Mouse (Mus musculus) hindbrain, embryonic 10.5 days (tissue): ENCODE measurements around the gene Tfeb. TPM values are rescaled to one million over a fixed set of nuclear protein-coding genes. Genes with fewer than 3 reads are reported as not detected.

Source experiments
- DNase-seq: peaks from one replicate; pipeline ENCODE4 v3.0.0-alpha.2; 2017; ENCODE audit warnings: low spot score
- H3K27ac ChIP-seq: fragments of 300-500 bp; sonication (generic); 2 replicates; pipeline ENCODE4 v1.5.1; 2016; ENCODE audit warnings: mild to moderate bottlenecking, moderate library complexity
- H3K27me3 ChIP-seq: fragments of 300-500 bp; sonication (generic); 2 replicates; pipeline ENCODE4 v1.6.1; 2016; ENCODE audit warnings: mild to moderate bottlenecking; ENCODE audit not compliant: poor library complexity, insufficient read depth, severe bottlenecking
- H3K36me3 ChIP-seq: fragments of 300-500 bp; sonication (generic); 2 replicates; pipeline ENCODE4 v1.6.1; 2016; ENCODE audit warnings: mild to moderate bottlenecking, moderate library complexity
- H3K4me1 ChIP-seq: fragments of 300-500 bp; sonication (generic); replicated peaks from 2 replicates; pipeline ENCODE4 v1.6.1; 2016; ENCODE audit warnings: mild to moderate bottlenecking
- H3K4me3 ChIP-seq: fragments of 300-500 bp; sonication (generic); 2 replicates; pipeline ENCODE4 v1.5.1; 2016; ENCODE audit warnings: mild to moderate bottlenecking, moderate library complexity
- H3K9me3 ChIP-seq: fragments of 300-500 bp; sonication (generic); 2 replicates; pipeline ENCODE4 v1.6.1; 2016; ENCODE audit warnings: mild to moderate bottlenecking, moderate library complexity
- WGBS: fragments of 180-500 bp; shearing (Covaris S2); methylation state at CpG from one replicate; pipeline ENCODE4 v1.1.7; 2016; 5-methylcytosine and 5-hydroxymethylcytosine counted together
- polyA plus RNA-seq: library from polyadenylated mRNA; unstranded; fragments of >200 nt; fragmentation: Nextera tagmentation; extraction: Ambion mirVana; gene quantifications from 2 replicates; pipeline ENCODE4 v1.2.1, GENCODE M21; 2016

Gene Tfeb
- polyA plus RNA-seq, 1 experiment from 2014 or later = 3.7 TPM

GRCm38 (mm10) chr17:47788996-47789395 is 52.2 kb downstream of the Tfeb start:
- H3K27ac ChIP-seq = peak overlapping the region; percentile 76
- WGBS = 61% methylated on average over 6 of the region's 6 CpGs
- H3K36me3 ChIP-seq = no peaks in the 10 kb centered on the region
- no peak overlapping the region for H3K4me3 ChIP-seq
- no peaks in the 10 kb centered on the region for H3K9me3 ChIP-seq
- H3K4me1 ChIP-seq = peaks cover 85% of the 10 kb centered on the region
- H3K27me3 ChIP-seq = peaks cover 34% of the 10 kb centered on the region
- DNase-seq = peak; percentile 54

DNA sequence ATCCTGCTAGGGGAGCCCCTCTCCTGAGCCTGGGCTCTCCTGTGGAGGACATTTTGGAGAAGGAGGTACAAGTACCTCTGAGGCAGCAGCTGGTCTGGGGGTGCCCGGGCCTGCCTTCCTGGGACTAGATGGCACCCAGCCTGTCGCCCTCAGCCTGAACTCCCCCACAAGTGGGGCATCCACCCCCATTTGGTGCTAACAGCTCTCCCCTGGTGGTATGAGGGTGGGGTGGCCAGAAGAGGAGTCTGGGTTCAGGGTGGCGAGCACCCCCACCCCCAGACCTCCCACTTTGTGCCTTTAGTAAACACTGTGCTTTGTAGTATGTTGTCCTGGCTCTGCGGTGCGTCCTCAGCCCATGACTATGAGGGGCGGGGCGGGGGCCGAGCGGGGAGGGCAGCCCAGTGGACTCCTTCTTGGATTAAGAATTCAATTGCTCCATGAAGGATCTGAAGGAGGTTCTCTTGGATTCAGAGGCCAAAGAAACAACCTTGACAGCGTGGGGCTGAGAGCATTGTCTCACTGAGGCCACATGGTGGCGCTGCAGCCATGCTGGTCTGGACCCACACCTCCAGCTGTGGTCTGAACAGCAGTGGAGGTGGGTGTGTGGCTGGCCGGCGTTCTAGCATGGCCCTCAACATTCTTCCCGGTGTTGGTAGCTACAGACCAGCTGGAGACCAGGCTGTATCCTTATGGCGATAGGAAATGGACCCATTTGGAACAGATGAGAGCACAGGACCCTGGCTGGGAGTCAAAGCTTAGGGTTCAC is 55.5 kb downstream of the Tfeb start:
- peak overlapping the region; percentile 19 for H3K27ac ChIP-seq
- H3K4me3 ChIP-seq = no peak overlapping the region
- WGBS = 21% methylated on average over 15 of the region's 15 CpGs
- peak; percentile 85 for DNase-seq
- H3K4me1 ChIP-seq = peaks cover 77% of the 10 kb centered on the region
- peaks cover 20% of the 10 kb centered on the region for H3K27me3 ChIP-seq
- H3K9me3 ChIP-seq = no peaks in the 10 kb centered on the region
- H3K36me3 ChIP-seq = no peaks in the 10 kb centered on the region

- no peaks in the 10 kb centered on the region for H3K36me3 ChIP-seq
- 13% methylated on average over 9 of the region's 9 CpGs for WGBS
- H3K27ac ChIP-seq = peak overlapping the region; percentile 47; the same call in 1 of the 2 replicates
- peaks cover 66% of the 10 kb centered on the region for H3K4me1 ChIP-seq
- no peaks in the 10 kb centered on the region for H3K9me3 ChIP-seq
- H3K27me3 ChIP-seq = peaks cover 11% of the 10 kb centered on the region; the same call in 1 of the 2 replicates
- H3K4me3 ChIP-seq = no peak overlapping the region
- DNase-seq = peak; percentile 89
Observed at GRCm38 (mm10) chr17:47793377-47793776, 56.5 kb downstream of the Tfeb start.

GRCm38 (mm10) chr17:47795446-47795845 is 58.6 kb downstream of the Tfeb start:
- no peaks in the 10 kb centered on the region for H3K9me3 ChIP-seq
- peak; percentile 74 for DNase-seq
- H3K4me3 ChIP-seq = no peak overlapping the region
- peak overlapping the region; percentile 75 for H3K27ac ChIP-seq
- no peaks in the 10 kb centered on the region for H3K36me3 ChIP-seq
- H3K27me3 ChIP-seq = peaks cover 11% of the 10 kb centered on the region; the same call in 1 of the 2 replicates
- 43% methylated on average over 3 of the region's 3 CpGs for WGBS
- peaks cover 53% of the 10 kb centered on the region for H3K4me1 ChIP-seq

DNA sequence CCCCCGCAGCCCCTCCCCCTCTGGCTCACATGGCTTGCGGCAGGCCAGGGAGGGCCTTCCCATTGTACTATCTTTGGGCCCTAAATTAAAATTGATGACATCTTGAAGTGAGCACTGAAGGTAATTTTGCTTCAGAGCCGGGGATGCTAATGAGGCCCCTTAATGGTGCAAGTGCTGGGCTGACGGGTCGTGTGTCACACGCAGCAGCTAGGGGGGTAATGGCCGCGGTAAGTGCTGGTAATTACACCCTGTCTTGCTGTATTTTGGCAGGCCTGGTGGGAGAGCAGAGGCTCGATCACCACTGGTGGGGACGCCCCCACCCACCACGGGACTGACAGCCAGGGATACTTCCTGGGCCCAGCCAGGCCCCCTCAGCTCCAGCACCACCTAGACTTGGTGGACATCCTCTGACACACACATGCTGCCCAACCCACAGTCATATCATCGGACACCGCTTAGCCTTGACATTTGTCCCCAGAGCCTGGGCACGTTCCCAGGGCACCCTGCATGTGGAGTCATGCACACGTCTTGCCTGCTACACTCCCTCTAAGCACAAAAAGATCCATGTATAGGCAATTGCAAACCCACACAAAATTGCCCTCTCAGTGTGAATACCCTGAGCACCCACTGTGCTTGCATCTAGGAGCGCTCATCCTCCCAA is 59.5 kb downstream of the Tfeb start:
- peaks cover 50% of the 10 kb centered on the region for H3K4me1 ChIP-seq
- WGBS = 56% methylated on average over 16 of the region's 16 CpGs
- no peaks in the 10 kb centered on the region for H3K9me3 ChIP-seq
- H3K27me3 ChIP-seq = peaks cover 6% of the 10 kb centered on the region; the same call in 1 of the 2 replicates
- DNase-seq = peak; percentile 29
- H3K36me3 ChIP-seq = no peaks in the 10 kb centered on the region
- H3K27ac ChIP-seq = peak overlapping the region; percentile 75
- no peak overlapping the region for H3K4me3 ChIP-seq

DNA sequence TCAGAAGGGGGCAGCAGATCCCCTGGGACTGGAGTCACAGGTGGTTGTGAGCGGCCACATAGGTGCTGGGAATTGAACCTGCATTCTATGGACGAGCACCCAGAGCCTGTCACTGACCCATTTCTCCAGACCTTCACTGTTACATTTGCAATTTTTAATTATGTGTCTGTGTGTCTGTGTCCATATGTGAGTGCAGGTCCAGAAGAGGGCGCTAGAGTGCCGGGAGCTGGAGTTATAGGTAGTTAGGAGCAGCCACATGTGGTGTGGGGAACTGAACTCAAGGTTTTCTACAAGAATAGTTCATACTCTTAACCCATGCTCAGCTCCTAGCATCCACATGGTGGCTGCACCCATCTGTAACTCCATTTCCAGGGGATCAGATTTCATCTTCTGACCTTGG is 60.1 kb downstream of the Tfeb start:
- no peaks in the 10 kb centered on the region for H3K9me3 ChIP-seq
- no peak for DNase-seq
- no peaks in the 10 kb centered on the region for H3K27me3 ChIP-seq
- H3K4me3 ChIP-seq = no peak overlapping the region
- no peak overlapping the region for H3K27ac ChIP-seq
- peaks cover 48% of the 10 kb centered on the region for H3K4me1 ChIP-seq
- WGBS = 69% methylated on average over 4 of the region's 4 CpGs
- H3K36me3 ChIP-seq = no peaks in the 10 kb centered on the region

DNA sequence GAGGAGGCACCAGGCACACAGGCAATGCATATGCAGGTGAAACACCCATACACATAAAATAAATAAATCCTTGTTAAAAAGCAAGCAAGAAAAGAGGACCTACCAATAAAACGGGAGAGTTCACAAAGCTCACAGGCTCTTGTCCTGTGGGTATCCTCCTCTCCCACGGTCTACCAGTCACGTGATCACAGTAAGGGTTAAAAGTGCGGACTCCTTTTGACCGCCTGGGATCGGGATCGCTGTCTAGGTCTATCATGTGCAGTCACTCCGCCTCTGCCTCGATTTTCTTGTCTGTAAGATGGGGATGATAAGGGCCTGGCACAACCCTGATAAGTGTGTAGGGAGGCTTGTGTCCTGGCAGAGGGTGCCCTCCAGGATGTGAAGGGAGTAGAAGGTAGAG is 60.6 kb downstream of the Tfeb start:
- no peaks in the 10 kb centered on the region for H3K27me3 ChIP-seq
- H3K9me3 ChIP-seq = no peaks in the 10 kb centered on the region
- peaks cover 48% of the 10 kb centered on the region for H3K4me1 ChIP-seq
- WGBS = 76% methylated on average over 9 of the region's 9 CpGs
- no peak for DNase-seq
- H3K36me3 ChIP-seq = no peaks in the 10 kb centered on the region
- no peak overlapping the region for H3K4me3 ChIP-seq
- H3K27ac ChIP-seq = no peak overlapping the region

GRCm38 (mm10) chr17:47802806-47803205 is 66.0 kb downstream of the Tfeb start:
- peak; percentile 30 for DNase-seq

DNA sequence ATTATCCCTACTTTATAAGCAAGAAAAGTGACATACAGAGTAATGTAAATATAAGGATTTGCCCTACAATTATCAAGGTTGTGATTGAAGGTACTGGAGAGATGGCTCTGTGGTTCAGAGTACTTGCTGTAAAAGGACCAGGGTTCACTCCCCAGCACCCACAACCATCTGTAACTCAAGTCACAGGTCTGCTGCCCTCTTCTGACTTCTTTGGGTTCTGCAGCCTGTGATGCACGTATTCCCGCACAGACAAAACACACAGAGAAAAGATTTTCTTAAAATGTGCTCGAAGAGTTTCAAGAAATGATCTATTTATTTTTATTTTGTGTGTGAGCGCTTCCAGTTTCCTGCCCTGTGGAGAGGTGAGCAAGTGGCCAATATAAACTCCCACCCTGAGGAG is 66.8 kb downstream of the Tfeb start:
- Histone ChIP-seq H3K27me3 (no peaks in the 10 kb centered on the region), H3K9me3 (no peaks in the 10 kb centered on the region), H3K4me1 (peaks cover 38% of the 10 kb centered on the region), H3K36me3 (no peaks in the 10 kb centered on the region), H3K27ac (no peak overlapping the region), H3K4me3 (no peak overlapping the region)
- DNase-seq = no peak
- 93% methylated on average over 4 of the region's 4 CpGs for WGBS

More at GRCm38 (mm10) chr17:47802806-47803205, 66.0 kb downstream of the Tfeb start:
- WGBS = 13% methylated on average over 8 of the region's 8 CpGs
- no peaks in the 10 kb centered on the region for H3K9me3 ChIP-seq
- H3K27me3 ChIP-seq = no peaks in the 10 kb centered on the region
- H3K4me3 ChIP-seq = no peak overlapping the region
- H3K36me3 ChIP-seq = no peaks in the 10 kb centered on the region
- peak overlapping the region; percentile 54 for H3K27ac ChIP-seq
- H3K4me1 ChIP-seq = peaks cover 38% of the 10 kb centered on the region

GRCm38 (mm10) chr17:47805047-47805835 is 68.4 kb downstream of the Tfeb start:
- Histone ChIP-seq H3K27me3 (no peaks in the 10 kb centered on the region), H3K4me1 (peaks cover 43% of the 10 kb centered on the region), H3K4me3 (no peak overlapping the region), H3K27ac (peak overlapping the region; percentile 64), H3K9me3 (no peaks in the 10 kb centered on the region), H3K36me3 (no peaks in the 10 kb centered on the region)
- 30% methylated on average over 13 of the region's 13 CpGs for WGBS
- peak; percentile 59 for DNase-seq

GRCm38 (mm10) chr17:47806230-47806629 is 69.4 kb downstream of the Tfeb start:
- no peaks in the 10 kb centered on the region for H3K36me3 ChIP-seq
- H3K27me3 ChIP-seq = no peaks in the 10 kb centered on the region
- H3K4me1 ChIP-seq = peaks cover 46% of the 10 kb centered on the region
- no peaks in the 10 kb centered on the region for H3K9me3 ChIP-seq
- DNase-seq = no peak
- H3K4me3 ChIP-seq = no peak overlapping the region
- WGBS = 59% methylated on average over 9 of the region's 9 CpGs
- H3K27ac ChIP-seq = peak overlapping the region; percentile 64; the same call in 1 of the 2 replicates

DNA sequence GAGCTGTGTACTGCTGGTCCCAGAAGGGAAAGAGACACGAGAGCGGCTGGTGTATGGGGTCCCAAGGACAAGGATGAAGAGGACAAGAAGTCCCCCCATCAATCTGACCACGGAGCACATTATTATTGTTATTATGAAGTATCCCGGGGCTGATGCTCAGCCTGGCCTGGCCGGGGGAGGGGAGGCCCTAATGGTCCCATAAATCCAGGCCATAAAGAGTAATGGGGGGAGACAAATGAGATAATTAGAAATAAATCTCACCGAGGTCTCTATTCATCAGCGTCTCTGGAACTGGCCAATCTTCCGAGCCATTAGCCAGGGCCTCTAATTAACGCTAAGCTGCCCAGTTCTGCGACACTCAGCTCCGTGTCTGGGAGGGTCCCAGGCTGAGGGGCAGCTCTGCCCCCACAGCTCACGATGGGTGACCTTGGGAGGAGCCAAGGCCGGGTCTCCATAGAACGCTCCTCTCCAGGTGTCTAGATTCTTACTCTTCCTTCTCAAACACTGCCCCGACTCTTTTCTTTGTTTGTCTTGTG is 74.5 kb downstream of the Tfeb start:
- DNase-seq = no peak
- H3K36me3 ChIP-seq = peaks cover 20% of the 10 kb centered on the region
- H3K27me3 ChIP-seq = 0 out of 2 replicates have a peak, but pooled peaks cover 4% of the 10 kb centered on the region
- H3K4me1 ChIP-seq = peaks cover 60% of the 10 kb centered on the region
- H3K27ac ChIP-seq = 0 out of 2 replicates have a peak overlapping the region, but pooled peaks have one; percentile 16
- 78% methylated on average over 15 of the region's 15 CpGs for WGBS
- H3K4me3 ChIP-seq = no peak overlapping the region
- H3K9me3 ChIP-seq = no peaks in the 10 kb centered on the region
